Mouse (Mus musculus): ENCODE measurements around the gene Syt16. TPM values are rescaled to one million over a fixed set of nuclear protein-coding genes. Genes with fewer than 3 reads are reported as not detected.

Gene Syt16
- total RNA-seq, 1 experiment, result 0.22 TPM

DNA sequence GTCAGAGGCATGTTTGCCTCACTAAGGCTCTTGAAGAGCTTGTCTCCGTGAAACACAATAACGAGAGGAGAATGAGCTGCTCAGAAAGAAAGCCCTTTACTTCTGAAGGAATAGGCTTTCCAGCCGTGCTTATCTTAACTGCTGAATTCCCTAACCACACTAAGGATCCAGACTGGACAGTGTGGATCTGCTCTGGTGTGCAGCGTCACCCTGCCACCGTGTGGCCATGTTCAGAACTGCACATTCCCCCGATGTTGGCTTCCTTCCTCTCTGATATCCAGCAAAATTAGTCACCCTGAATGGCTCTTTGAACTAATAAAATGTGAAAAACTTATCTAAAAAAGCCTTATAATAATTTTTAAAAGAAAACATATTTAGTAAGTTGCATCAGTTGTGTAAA lies 16.3 kb downstream of the Syt16 start:
- no peak for TF ChIP-seq HCFC1 (IDR thresholded peaks at IDR 0.05; ENCODE audit: borderline replicate concordance, insufficient read depth, low read length)
- no peak for TF ChIP-seq MAFK (IDR thresholded peaks at IDR 0.05; ENCODE audit: insufficient read depth, low read depth, low read length)
- TF ChIP-seq ZC3H11A (IDR thresholded peaks at IDR 0.05; ENCODE audit: borderline replicate concordance, low read depth, low read length), result peak; percentile 76; the same call in 1 of the 2 replicates
- no peak for TF ChIP-seq CHD2 (IDR thresholded peaks at IDR 0.05; ENCODE audit: low read depth, low read length)
- no peak for TF ChIP-seq ZNF384 (IDR thresholded peaks at IDR 0.05; ENCODE audit: low read depth, low read length)
- H3K27ac ChIP-seq (ENCODE audit: insufficient read depth, low read depth, low read length, poor library complexity, severe bottlenecking), result no peak overlapping the region
- H3K4me1 ChIP-seq (ENCODE audit: control insufficient read depth in 2 of 2, insufficient read depth in 2 of 2, low read length in 2 of 2, poor library complexity in 1 of 2), result no peaks in the 10 kb centered on the region
- no peaks in the 10 kb centered on the region for H3K9me3 ChIP-seq (ENCODE audit: control insufficient read depth, insufficient read depth, low read depth, low read length)
- in situ Hi-C loops (cut with MboI; ENCODE audit: low sequenced_read_pairs in 2 of 2, unreplicated experiment in 2 of 2), result no loop called here
- no peak overlapping the region for H3K9ac ChIP-seq (ENCODE audit: insufficient read depth, low read depth, low read length, poor library complexity, severe bottlenecking)
- H3K4me3 ChIP-seq (ENCODE audit: insufficient read depth in 1 of 2, low read depth in 1 of 2, low read length in 2 of 2, poor library complexity in 1 of 2, severe bottlenecking in 1 of 2), result no peak overlapping the region
- H3K36me3 ChIP-seq (ENCODE audit: control insufficient read depth, insufficient read depth, low read length, poor library complexity, severe bottlenecking), result no peaks in the 10 kb centered on the region
- peak; percentile 44 for DNase-seq (ENCODE audit: low read depth, low spot score)

DNA sequence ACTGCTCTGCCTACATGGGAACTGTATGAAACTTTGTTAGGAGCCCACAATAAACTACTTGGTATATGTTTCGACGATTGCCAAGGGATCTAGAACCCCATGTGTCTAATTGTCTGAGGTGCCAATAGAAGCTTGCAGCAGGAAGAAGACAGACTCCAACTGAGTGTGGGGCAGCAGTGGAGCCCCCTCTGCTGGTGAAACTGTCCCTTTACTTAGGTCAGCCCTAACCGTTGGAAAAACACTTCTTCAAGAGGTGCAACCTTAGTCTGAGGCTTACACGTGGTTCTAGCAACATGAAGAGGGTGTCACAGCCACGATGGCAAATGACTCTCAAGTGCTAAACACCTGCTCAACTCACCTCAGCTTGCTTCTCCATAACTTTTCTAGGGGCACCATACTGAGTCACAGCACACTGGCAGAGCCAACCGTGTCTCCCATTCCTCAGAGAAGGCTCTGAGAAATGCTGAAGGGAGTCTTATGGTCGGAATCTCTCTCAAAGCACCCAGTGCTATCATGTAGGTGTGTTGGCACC lies 17.3 kb downstream of the Syt16 start:
- Histone ChIP-seq H3K9ac (ENCODE audit: insufficient read depth, low read depth, low read length, poor library complexity, severe bottlenecking) (no peak overlapping the region), H3K9me3 (ENCODE audit: control insufficient read depth, insufficient read depth, low read depth, low read length) (no peaks in the 10 kb centered on the region), H3K36me3 (ENCODE audit: control insufficient read depth, insufficient read depth, low read length, poor library complexity, severe bottlenecking) (no peaks in the 10 kb centered on the region), H3K4me1 (ENCODE audit: control insufficient read depth in 2 of 2, insufficient read depth in 2 of 2, low read length in 2 of 2, poor library complexity in 1 of 2) (no peaks in the 10 kb centered on the region), H3K27ac (ENCODE audit: insufficient read depth, low read depth, low read length, poor library complexity, severe bottlenecking) (no peak overlapping the region), H3K4me3 (ENCODE audit: insufficient read depth in 1 of 2, low read depth in 1 of 2, low read length in 2 of 2, poor library complexity in 1 of 2, severe bottlenecking in 1 of 2) (no peak overlapping the region)
- TF ChIP-seq CHD2 (IDR thresholded peaks at IDR 0.05; ENCODE audit: low read depth, low read length) (no peak), ZC3H11A (IDR thresholded peaks at IDR 0.05; ENCODE audit: borderline replicate concordance, low read depth, low read length) (no peak), MAFK (IDR thresholded peaks at IDR 0.05; ENCODE audit: insufficient read depth, low read depth, low read length) (no peak)
- DNase-seq (ENCODE audit: low read depth, low spot score), result no peak
- in situ Hi-C loops (cut with MboI; ENCODE audit: low sequenced_read_pairs in 2 of 2, unreplicated experiment in 2 of 2), result no loop called here

DNA sequence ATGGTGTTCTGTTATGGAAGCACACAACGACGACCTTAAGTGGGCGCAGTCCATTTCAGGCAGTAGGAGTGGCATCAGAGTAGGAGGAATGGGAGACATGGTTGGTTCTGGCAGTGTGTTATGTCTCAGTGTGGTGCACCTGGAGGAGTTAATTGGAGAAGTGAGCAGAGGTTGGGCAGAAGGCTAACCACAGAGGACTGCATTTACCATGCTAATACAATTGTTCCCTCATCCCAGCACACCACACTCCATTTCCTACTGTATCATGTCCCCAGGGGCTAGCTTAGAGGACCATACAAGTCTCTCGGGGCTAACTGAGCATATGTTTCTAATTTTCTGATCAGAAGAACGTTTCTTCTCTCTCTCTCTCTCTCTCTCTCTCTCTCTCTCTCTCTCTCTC lies 18.0 kb downstream of the Syt16 start:
- no peak overlapping the region for H3K9ac ChIP-seq (ENCODE audit: insufficient read depth, low read depth, low read length, poor library complexity, severe bottlenecking)
- TF ChIP-seq HCFC1 (IDR thresholded peaks at IDR 0.05; ENCODE audit: borderline replicate concordance, insufficient read depth, low read length) (no peak), ZNF384 (IDR thresholded peaks at IDR 0.05; ENCODE audit: low read depth, low read length) (no peak), CHD2 (IDR thresholded peaks at IDR 0.05; ENCODE audit: low read depth, low read length) (no peak), MAFK (IDR thresholded peaks at IDR 0.05; ENCODE audit: insufficient read depth, low read depth, low read length) (no peak), ZC3H11A (IDR thresholded peaks at IDR 0.05; ENCODE audit: borderline replicate concordance, low read depth, low read length) (no peak)

DNA sequence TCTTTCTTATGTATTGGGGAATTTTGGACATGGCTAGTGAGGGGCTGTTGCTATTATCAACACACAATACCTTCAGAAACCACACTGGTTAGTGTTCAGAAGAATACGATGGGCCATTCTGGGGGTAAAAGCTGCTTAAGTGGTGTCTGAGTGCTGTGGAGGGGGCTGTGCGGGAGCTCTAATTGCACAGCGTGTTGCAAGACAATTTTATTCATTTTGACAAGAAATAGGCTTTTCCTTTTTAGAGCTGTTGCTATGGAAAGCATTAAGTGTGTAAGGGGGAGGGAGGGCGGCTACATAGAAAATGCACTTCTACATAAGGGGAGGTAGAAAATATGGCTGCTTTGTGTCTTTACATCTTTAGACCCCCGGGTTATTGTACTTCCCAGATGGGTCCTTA lies 25.8 kb downstream of the Syt16 start:
- DNase-seq (ENCODE audit: low read depth, low spot score), result no peak
- Histone ChIP-seq H3K4me1 (ENCODE audit: control insufficient read depth in 2 of 2, insufficient read depth in 2 of 2, low read length in 2 of 2, poor library complexity in 1 of 2) (no peaks in the 10 kb centered on the region), H3K9me3 (ENCODE audit: control insufficient read depth, insufficient read depth, low read depth, low read length) (no peaks in the 10 kb centered on the region), H3K36me3 (ENCODE audit: control insufficient read depth, insufficient read depth, low read length, poor library complexity, severe bottlenecking) (no peaks in the 10 kb centered on the region), H3K4me3 (ENCODE audit: insufficient read depth in 1 of 2, low read depth in 1 of 2, low read length in 2 of 2, poor library complexity in 1 of 2, severe bottlenecking in 1 of 2) (no peak overlapping the region), H3K9ac (ENCODE audit: insufficient read depth, low read depth, low read length, poor library complexity, severe bottlenecking) (no peak overlapping the region), H3K27ac (ENCODE audit: insufficient read depth, low read depth, low read length, poor library complexity, severe bottlenecking) (no peak overlapping the region)
- no peak for TF ChIP-seq ZNF384 (IDR thresholded peaks at IDR 0.05; ENCODE audit: low read depth, low read length)
- in situ Hi-C loops (cut with MboI; ENCODE audit: low sequenced_read_pairs in 2 of 2, unreplicated experiment in 2 of 2), result no loop called here

More for the DNA sequence above, 18.0 kb downstream of the Syt16 start:
- Histone ChIP-seq H3K36me3 (ENCODE audit: control insufficient read depth, insufficient read depth, low read length, poor library complexity, severe bottlenecking) (no peaks in the 10 kb centered on the region), H3K9me3 (ENCODE audit: control insufficient read depth, insufficient read depth, low read depth, low read length) (no peaks in the 10 kb centered on the region), H3K4me3 (ENCODE audit: insufficient read depth in 1 of 2, low read depth in 1 of 2, low read length in 2 of 2, poor library complexity in 1 of 2, severe bottlenecking in 1 of 2) (no peak overlapping the region), H3K27ac (ENCODE audit: insufficient read depth, low read depth, low read length, poor library complexity, severe bottlenecking) (no peak overlapping the region), H3K4me1 (ENCODE audit: control insufficient read depth in 2 of 2, insufficient read depth in 2 of 2, low read length in 2 of 2, poor library complexity in 1 of 2) (no peaks in the 10 kb centered on the region)
- in situ Hi-C loops (cut with MboI; ENCODE audit: low sequenced_read_pairs in 2 of 2, unreplicated experiment in 2 of 2), result no loop called here
- no peak for DNase-seq (ENCODE audit: low read depth, low spot score)

DNA sequence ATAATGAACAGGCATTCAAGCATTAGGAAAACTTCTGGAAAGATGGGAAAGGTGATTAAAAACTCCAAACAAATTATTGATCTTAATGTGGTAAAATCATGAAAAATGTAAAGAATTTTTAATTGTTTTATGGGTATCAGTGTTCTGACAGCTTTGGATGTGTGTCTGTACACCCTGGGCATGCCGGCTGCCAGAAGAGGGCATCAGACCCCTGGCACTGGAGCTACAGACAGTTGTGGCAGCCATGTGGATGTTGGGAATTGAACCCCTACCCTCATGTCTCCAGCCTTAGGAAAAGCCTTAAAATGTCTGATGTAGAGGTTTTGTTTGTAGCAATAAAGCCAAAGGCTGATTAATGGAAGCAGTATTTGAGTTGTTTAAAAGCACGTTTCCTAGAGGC lies 27.5 kb downstream of the Syt16 start:
- no peak for DNase-seq (ENCODE audit: low read depth, low spot score)
- Histone ChIP-seq H3K9me3 (ENCODE audit: control insufficient read depth, insufficient read depth, low read depth, low read length) (no peaks in the 10 kb centered on the region), H3K27ac (ENCODE audit: insufficient read depth, low read depth, low read length, poor library complexity, severe bottlenecking) (no peak overlapping the region), H3K4me3 (ENCODE audit: insufficient read depth in 1 of 2, low read depth in 1 of 2, low read length in 2 of 2, poor library complexity in 1 of 2, severe bottlenecking in 1 of 2) (no peak overlapping the region), H3K36me3 (ENCODE audit: control insufficient read depth, insufficient read depth, low read length, poor library complexity, severe bottlenecking) (no peaks in the 10 kb centered on the region), H3K9ac (ENCODE audit: insufficient read depth, low read depth, low read length, poor library complexity, severe bottlenecking) (no peak overlapping the region), H3K4me1 (ENCODE audit: control insufficient read depth in 2 of 2, insufficient read depth in 2 of 2, low read length in 2 of 2, poor library complexity in 1 of 2) (no peaks in the 10 kb centered on the region)
- in situ Hi-C loops (cut with MboI; ENCODE audit: low sequenced_read_pairs in 2 of 2, unreplicated experiment in 2 of 2), result no loop called here
- TF ChIP-seq ZNF384 (IDR thresholded peaks at IDR 0.05; ENCODE audit: low read depth, low read length), result no peak
- no peak for TF ChIP-seq ZC3H11A (IDR thresholded peaks at IDR 0.05; ENCODE audit: borderline replicate concordance, low read depth, low read length)
- no peak for TF ChIP-seq HCFC1 (IDR thresholded peaks at IDR 0.05; ENCODE audit: borderline replicate concordance, insufficient read depth, low read length)
- no peak for TF ChIP-seq MAFK (IDR thresholded peaks at IDR 0.05; ENCODE audit: insufficient read depth, low read depth, low read length)
- TF ChIP-seq CHD2 (IDR thresholded peaks at IDR 0.05; ENCODE audit: low read depth, low read length), result no peak
